Mouse (Mus musculus) CH12F3 (cell line): ENCODE results near the gene C1qtnf3.

Experiments
- in situ Hi-C: fragments of 300-500 bp; cut with MboI; formaldehyde crosslinking; loops from 2 replicates; pipeline ENCODE4 v1.14.3; 2020; ENCODE audit warnings: low sequenced_read_pairs

Gene C1qtnf3

DNA sequence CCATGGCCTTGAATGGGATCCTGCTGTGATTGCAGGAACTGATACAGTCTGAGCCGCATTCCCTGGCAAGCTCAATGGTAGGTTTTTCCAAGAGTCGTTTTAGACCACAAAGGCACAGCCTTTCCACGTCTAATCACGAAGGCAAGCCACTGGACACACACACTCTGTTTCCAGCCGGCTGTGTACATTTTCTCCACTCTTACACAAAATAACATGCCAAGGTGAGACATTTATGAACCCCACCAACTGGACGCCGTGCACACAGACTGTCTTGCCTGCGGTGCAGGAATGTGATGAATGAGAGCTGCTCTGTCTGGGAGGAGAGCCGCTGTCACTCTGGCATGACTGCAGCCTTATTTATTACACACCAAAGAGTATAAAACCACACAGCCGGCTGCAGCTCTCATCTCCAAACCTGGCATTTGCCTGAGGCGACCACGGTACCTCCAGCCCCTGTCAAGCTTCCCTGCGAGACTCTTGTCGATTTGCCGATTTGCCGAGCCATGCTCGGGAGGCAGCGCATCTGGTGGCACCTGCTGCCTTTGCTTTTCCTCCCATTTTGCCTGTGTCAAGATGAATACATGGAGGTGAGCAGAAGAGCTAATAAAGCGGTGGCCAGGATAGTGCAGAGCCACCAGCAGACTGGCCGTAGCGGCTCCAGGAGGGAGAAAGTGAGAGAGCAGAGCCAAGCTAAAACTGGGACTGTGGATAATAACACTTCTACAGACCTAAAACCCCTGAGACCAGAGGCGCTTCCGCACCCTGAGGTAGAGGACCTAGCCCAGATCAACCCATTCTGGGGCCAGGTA, at the start of gene C1qtnf3:
Gene C1qtnf3, plus strand, starts transcription at position 382 of the 809 bp plus-strand sequence.
- in situ Hi-C loops, result no loop called here

GRCm38 (mm10) chr15:10902360-10902759, 49.8 kb upstream of the C1qtnf3 start:
- in situ Hi-C loops, result no loop called here

DNA sequence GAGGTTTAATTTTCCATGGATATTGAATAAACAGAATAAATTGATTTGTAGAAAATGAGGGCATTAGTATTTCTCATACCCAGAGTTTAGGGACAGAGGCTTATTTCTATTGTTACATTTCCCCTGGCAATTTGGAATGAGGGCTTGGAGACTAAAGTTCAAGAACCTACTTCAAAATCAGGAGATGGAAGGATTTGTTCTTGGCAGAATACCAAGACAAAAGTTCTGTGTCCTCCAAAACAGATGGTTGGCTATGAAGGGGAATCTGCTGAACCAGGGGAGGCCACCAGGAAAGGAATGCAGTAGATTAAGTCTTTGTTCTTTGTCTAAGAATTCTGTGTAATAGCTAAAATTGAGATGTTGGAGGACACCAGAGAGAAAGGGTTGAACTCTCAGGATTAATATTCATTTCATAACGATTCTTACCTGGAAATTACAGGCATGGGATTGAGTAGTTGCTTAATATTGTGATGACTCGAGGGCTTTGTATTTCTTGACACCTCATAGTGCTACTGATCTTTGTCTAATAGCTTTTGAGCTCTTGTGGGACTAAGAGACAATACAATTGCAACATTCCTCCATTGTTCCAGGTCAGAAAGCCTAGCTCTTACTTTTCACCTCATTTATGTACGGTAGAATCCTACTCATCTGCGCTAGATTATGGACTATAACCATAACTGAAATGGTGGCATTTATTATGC, 35.4 kb upstream of the C1qtnf3 start:
- in situ Hi-C loops, result no loop called here

DNA sequence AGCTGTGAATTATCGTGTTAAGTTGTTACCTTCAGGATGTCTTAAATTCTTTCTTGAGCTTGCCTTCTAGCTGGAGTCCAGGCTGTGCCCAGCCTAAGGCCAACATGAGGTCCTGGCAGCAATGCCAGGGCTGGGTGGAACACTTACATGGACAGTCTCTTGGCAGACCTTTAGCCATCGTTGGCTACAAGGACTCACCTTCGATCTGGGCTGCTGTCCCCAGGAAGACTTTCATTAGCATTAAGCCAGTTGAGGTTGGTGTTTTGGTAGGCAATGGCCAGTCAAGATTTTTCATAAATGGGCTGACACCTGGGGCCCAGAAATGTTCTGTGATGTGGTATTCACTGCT, 34.8 kb upstream of the C1qtnf3 start:
- in situ Hi-C loops, result no loop called here

- in situ Hi-C loops, result no loop called here
Observed at GRCm38 (mm10) chr15:10920212-10920611, 31.9 kb upstream of the C1qtnf3 start.

DNA sequence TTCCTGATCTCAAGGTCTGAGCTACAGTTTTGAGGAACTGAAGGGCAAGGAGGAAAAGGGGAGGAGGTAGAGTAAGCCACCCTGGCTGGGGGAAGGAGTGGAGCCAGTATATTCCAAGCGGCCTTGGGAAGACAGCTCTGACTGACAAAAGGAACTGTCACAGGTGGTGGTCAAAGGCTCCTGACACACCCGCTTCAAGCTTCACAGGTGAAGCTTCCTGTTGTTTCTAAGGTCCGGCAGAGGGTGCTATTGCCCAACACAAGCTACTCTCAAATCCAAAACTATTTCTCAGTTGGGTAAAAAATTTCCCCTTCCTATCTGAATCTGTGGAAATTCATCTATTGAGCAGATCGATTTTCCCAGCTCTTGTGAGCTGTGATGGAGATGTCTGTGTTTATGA, 31.1 kb upstream of the C1qtnf3 start:
- in situ Hi-C loops, result no loop called here

DNA sequence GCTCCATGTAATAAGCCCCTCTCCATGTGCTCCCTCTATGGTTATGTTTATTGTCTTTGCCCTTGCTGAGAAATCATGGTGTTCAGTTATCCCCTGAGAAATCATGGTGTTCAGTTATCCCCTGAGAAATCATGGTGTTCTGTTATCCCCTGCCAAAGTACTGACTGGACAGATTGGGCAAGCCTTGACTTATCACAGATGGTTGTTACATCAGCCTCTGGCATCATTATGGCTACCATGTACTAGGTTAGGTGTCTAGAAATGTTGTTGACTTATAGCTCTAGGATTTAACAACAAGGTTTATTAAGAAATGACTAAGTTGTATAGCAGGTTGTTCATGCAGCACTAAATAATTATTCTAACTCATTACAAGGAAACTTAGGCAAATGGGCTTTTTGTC, 30.1 kb upstream of the C1qtnf3 start:
- in situ Hi-C loops, result no loop called here

- in situ Hi-C loops, result no loop called here
Observed at GRCm38 (mm10) chr15:10922570-10922969, 29.6 kb upstream of the C1qtnf3 start.

- in situ Hi-C loops, result no loop called here
Observed at GRCm38 (mm10) chr15:10923076-10923995, 28.8 kb upstream of the C1qtnf3 start.

DNA sequence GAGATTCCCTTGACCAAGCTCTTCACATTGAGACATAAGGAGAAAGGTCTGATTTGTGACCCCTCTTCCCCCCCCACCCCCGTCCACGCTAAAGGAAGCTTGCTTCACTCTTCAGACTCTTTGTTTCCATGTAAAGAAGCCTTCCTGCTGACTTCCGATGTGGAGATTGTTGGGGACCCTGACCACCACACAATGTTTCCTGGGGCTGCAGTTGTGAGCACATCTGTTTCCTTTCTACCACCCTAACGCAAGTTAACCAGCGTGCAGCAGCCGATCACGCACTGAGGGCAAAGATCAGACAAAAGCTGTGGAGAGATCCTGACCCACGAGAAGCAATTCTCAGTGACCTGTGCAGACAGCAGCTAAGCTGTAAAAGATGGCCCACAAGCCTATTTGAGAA, 24.8 kb upstream of the C1qtnf3 start:
- in situ Hi-C loops, result no loop called here

DNA sequence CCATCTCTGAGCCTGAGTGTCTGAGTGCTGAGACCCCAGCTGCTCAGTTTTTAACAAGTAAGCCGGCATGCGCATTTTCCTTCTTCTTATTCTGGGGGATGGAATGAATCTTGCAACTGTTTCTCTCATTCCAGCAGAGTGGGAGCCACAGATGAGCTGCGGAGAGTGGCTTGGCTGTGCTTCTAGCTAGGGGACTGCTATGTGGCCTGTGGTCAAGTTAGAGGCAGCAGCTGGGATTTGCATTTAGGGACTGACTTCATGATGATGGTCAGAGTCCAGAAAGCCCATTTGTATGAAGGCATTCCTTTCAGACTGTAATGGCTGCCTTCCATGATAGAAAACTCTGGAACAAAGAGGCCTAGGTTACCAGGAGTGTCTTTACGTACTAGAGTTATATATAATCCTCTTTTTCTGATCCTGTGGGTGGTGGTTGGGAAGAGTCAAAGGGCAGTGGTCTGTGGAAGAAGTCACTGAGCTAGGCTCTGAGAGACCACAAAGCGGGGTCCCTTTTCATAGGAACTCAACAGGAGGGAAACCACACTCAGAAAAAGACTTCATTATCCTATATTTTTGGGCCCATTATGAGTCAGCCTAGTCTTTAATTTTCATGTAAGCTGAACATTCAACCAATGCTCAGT, 23.4 kb upstream of the C1qtnf3 start:
- in situ Hi-C loops, result no loop called here

DNA sequence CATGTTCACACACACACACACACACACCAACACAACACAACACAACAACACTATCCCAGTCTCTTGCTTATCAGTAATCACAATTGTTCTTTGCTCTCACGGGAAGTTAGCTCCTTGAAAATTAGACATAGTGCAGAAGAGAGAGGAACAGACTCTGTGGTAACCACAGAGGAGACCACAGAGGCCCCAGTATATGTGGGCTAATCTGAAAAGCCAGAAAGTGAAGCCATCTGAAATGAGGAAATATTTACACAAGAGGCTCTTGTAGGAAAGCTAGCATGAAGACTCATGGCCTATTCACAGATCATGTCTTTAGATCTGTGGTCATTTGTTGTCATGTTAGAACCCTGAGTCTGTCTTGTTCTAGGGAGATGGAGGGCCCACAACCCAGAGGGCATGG, 18.2 kb upstream of the C1qtnf3 start:
- in situ Hi-C loops, result no loop called here

GRCm38 (mm10) chr15:10940148-10941108, 11.7 kb upstream of the C1qtnf3 start:
- in situ Hi-C loops, result no loop called here

- in situ Hi-C loops, result no loop called here
Observed at GRCm38 (mm10) chr15:10941901-10942300, 10.2 kb upstream of the C1qtnf3 start.

- in situ Hi-C loops, result no loop called here
Observed at GRCm38 (mm10) chr15:10947852-10948251, 4.3 kb upstream of the C1qtnf3 start.

DNA sequence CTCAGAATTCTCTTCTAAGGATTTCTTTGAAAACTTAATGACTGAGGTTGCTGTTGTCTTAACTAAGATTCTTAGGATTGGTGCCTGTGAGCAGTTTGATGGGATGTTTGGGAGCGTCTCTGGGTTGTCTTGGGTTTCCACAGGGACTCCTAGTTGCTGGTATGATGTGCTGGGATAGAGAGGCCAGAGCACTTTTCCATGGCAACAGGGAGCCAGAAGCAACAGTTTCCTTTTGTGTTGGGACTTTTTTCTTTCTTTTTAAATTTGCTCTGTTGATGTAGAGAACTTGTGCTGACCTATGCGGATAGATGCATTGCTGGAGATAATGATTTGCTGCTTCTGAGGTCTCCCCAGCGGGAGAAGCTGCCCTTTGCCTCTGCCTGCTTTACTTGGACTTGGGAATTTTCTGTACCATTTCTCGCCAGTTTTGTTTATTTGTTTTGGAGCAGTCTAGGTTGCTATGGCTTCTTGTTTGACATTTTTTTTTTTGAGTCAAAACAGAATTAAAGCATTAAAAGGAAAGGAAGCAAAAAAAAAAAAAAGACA, 701 bp downstream of the C1qtnf3 start:
- in situ Hi-C loops, result no loop called here

DNA sequence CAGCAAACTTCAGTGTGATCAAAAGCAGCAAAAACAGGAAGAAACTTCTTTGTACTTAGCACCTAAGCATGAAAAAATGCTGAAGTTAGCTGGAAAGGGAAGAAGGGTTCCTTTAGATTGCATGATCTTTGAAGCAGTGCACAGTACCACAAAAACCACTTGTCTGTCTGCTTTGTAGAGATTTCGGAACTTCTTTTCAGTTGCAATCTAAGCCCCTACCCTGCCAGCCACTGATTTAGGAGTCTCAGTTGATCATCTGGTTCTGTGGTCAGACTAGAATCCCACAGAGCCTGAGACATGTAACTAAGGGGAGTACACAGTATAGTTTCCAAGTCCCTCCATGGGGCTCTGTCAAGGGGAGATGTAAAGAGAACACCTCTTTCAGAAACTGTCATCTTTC, 1.3 kb downstream of the C1qtnf3 start:
- in situ Hi-C loops, result no loop called here

DNA sequence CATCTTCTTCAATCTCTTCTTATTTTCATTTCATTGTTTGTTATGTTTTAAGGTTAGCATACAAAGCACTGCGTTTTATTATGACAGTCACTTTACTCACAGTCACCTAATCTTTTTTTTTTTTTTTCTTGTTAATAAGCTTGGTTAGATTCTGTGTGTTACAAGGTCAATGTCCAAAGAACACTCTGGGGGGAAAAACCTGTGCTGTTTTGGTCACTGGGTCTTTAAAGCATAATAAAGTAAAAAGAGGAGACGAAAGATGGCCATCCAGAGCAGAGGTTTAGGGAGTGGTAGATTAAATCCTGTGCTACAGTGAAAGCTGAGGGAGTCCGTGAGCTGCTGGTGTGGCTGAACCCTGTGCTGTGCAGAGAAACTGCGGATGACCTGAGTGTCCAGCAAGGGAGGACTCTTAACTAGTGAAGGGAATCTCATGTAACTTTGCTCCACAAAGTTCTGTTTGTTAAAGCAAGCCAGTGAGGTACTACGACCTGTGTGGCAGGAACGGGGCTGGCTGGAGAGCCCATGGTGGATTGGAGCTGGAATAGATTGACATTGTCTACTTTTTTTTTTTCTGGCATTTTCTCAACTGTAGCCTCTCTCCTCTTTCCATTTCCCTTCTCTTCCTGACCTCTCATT, 2.4 kb downstream of the C1qtnf3 start:
- in situ Hi-C loops, result no loop called here

GRCm38 (mm10) chr15:10955156-10955555, 3.0 kb downstream of the C1qtnf3 start:
- in situ Hi-C loops, result no loop called here
